Mouse (Mus musculus): ENCODE measurements at regions not wholly inside any gene's neighbourhood (a gene's known extent, or its start where the extent isn't known, plus 50 kb on each side); places are given as distances from the start of the nearest gene placed in this dataset.
A peak's percentile ranks its signal among the peaks of the same experiment; 100 is the strongest.

- no peak for DNase-seq (ENCODE audit: low read depth)
Observed at GRCm38 (mm10) chr8:35877581-35877980, 112.0 kb downstream of the Gm19410 start.

DNA sequence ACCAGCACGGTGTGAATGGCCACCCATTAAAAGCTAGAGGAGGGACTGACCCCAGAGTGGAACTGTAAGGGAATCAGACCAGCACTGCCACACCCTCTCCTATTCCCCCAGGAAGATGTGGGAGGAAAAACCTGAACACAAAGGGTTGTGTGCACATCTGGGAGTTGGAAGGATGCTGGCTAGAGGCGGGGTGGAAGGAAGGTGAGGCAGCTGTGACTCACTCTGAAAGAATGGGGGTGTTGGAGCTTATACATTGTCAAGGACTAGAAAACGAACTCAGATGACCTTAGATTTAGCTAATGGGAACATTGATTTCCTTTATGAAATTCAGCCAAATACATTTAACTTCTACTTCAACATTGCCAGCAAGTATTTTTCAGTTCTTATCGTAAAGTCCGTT is 116.2 kb downstream of the Gm19410 start:
- DNase-seq (ENCODE audit: low read depth) = no peak

DNA sequence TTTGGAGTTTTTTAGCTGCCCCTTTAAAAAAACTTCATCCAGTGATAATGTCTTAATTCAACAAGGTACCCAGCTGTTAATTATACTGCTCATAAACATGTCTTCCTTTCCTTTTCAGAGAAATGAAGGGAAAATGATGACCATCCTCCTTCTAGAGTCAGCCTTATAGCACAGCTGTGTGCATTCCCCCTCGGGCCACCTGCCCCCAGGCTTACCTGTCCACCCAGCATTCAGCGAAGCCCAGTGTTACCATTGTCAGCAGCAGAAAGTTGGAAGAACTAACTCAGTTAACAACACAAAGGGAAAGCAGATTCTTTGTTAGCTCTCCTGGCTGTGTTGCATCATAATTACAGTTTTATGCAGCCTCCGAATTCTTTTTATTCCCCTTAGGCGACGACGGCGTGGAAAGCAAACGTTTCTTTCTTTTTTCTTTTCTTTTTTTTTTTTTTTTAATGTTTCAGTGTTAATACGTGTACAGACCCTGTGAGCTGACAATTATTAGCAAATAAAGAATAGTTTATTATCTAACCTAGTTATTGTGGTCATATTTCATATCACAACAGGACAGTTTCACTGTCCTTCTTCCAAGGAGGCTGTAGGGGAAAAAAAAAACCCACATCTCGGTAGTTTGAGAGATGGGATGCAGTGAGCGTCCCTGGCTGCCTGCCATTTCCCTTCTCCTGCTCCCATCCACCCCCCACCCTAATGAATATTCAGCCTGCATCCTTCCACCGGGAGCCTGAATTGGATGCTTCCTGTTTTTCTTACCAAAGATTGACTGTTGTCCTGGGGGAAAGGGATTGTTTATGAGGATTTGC is 117.3 kb downstream of the Gm19410 start:
- DNase-seq (ENCODE audit: low read depth) = no peak

DNA sequence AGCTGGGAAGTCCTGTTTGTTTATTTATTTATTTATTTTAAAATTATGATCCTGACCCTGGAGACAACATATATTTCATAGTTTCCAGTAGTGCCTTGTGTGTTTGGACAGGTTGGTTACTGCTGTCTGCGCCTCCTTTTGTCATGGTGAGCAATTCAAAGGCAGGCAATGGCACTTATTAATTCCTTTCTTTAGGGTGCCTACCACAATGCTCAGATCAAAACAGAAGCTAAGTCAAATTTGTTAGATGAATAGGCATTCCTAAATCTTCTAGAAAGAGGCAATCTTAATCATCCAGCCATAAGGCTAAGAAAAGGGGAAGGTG is 117.8 kb downstream of the Gm19410 start:
- no peak for DNase-seq (ENCODE audit: low read depth)

DNA sequence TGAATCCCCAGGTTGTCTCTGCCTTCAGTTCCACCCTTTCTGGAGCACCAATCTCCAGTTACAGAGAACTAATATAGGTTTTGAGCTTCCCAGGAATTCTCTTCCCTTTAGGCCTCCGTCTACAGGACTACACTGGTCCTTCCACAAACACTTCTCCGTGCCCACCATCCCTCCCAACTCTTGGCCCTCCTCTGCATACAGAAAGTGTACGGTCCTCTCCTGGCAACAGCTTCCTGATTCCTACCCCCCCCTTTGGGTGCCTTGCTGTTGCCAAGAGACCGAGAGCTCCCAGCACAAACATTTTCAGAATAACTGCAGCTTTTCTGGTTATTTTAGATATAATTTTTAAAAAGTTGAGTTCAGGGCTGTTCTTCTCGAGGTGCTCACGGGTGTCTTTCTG is 119.0 kb downstream of the Gm19410 start:
- no peak for DNase-seq (ENCODE audit: low read depth)

DNA sequence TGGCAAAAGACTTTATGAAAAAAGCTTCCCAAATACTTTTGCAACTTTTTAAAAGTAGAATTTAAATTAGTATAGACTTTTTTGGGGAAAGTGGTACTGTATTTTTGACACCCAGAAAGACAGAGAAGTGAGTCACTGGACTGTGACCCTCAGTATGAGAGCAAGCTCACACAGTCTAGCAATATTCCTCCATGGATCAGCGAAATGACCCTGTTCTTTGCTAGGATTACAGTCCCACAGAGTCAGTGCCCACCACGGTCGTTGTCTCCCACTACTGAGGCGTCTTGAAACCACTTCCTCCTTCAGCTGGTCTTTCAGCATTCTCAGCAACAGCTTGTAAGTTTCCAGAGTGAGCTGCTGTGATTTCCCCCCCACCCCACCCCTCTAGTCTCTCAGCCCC is 124.5 kb downstream of the Gm19410 start:
- no peak for DNase-seq (ENCODE audit: low read depth)

GRCm38 (mm10) chr8:35891769-35892168 is 126.2 kb downstream of the Gm19410 start:
- DNase-seq (ENCODE audit: low read depth) = no peak

GRCm38 (mm10) chr8:35898493-35898892 is 132.9 kb downstream of the Gm19410 start:
- DNase-seq (ENCODE audit: low read depth) = no peak

- DNase-seq (ENCODE audit: low read depth) = no peak
Observed at GRCm38 (mm10) chr8:35901490-35901889, 135.9 kb downstream of the Gm19410 start.

GRCm38 (mm10) chr8:35904711-35905450 is 139.3 kb downstream of the Gm19410 start:
- DNase-seq (ENCODE audit: low read depth) = peak; percentile 42

DNA sequence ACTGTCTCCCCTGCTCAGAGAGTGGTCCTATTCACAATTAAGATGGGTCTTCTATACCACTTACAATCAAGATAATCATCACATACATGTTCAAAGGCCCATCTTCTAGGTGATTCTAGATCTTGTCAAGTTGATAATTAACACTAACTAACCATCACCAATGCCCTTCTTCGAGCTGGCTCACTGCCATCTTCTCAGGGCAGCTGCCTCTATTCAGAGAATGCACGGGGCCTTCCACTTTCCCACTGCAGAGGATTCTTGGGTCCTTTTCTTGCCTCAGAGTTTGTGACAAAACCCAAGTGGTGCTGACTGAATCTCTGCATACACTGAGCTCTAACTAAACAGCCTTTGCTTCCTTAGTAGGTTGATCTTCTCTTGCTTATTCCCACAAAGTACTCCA is 142.4 kb downstream of the Gm19410 start:
- no peak for DNase-seq (ENCODE audit: low read depth)

- no peak for DNase-seq (ENCODE audit: low read depth)
Observed at GRCm38 (mm10) chr8:35912264-35912663, 146.7 kb downstream of the Gm19410 start.

DNA sequence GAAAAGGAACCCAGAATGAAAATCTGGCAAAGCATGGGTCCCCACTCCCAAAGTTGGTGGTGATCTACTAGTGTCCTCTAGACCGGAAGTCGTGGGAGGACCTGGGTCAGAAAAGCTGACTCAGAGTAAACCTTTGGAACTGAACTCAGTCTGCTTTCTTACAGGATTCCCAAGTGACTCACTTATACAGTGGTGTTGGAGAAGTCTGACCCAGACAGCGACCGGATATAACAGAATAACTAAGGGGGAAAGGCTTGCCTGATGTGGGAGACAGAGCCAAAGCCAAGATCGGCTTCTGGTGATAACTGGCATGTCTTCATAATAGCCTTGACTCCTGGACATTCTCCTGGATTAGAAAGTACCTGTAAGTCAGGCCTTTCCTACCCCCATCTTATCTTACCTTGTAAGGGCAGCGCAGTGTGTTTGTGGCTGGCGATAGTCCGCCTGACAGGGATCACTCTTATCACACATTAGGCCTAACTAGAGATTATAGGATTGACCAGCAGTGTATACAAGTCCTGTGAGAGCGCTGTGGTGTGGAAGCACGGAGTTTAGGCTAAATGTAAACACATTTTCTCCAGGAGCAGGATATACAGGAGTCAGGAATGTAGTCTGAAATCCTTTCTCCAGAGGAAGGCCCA is 150.4 kb downstream of the Gm19410 start:
- no peak for DNase-seq (ENCODE audit: low read depth)

- no peak for DNase-seq (ENCODE audit: low read depth)
Observed at GRCm38 (mm10) chr8:35917573-35917972, 152.0 kb downstream of the Gm19410 start.

GRCm38 (mm10) chr8:35919451-35919850 is 153.9 kb downstream of the Gm19410 start:
- no peak for DNase-seq (ENCODE audit: low read depth)

- DNase-seq (ENCODE audit: low read depth) = no peak
Observed at GRCm38 (mm10) chr8:35919859-35920675, 154.5 kb downstream of the Gm19410 start.

DNA sequence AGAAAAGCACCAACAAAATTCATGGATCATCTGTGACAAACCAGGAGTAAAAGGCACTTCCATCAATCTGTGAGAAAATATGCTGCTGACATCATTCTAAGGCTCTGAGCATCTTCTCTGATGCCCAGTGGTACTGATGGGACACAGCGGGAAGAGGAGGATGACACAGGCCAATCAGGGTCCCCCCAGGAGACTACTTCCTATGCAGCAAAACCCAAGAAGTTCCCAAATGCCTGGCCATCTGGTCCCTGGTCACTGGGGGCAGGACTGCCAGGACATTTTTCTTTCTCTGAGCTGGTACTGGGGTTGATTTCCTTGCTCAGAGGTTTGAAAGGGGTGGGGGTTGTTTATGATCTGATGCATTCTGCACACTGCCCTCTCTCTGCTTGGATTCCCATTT is 158.4 kb downstream of the Gm19410 start:
- no peak for DNase-seq (ENCODE audit: low read depth)

DNA sequence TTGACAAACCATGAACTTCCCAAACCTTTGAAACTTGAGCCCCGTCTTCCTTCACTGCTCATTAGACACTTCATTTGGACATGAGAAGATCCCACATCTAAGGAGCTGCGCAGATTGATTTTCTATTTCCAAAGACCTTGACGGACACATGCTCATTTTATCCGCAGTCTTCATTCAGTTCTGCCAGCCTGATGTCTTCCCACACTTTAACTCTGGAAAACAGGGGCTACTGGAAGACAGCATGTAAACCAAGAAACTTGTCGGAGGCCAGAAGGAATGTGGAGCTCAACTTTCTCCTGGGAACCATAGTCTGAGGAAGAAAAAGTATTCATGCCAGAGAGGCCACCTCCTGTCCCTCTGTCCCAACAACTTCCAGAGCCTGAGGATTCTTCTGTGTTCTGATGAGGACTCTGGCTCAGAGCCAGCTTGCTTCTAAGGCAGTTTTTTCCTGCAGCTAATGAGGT is 161.8 kb downstream of the Gm19410 start:
- no peak for DNase-seq (ENCODE audit: low read depth)

- DNase-seq (ENCODE audit: low read depth) = no peak
Observed at GRCm38 (mm10) chr8:35930291-35930690, 164.7 kb downstream of the Gm19410 start.

- DNase-seq (ENCODE audit: low read depth) = no peak
Observed at GRCm38 (mm10) chr8:35933186-35934114, 167.9 kb downstream of the Gm19410 start.

DNA sequence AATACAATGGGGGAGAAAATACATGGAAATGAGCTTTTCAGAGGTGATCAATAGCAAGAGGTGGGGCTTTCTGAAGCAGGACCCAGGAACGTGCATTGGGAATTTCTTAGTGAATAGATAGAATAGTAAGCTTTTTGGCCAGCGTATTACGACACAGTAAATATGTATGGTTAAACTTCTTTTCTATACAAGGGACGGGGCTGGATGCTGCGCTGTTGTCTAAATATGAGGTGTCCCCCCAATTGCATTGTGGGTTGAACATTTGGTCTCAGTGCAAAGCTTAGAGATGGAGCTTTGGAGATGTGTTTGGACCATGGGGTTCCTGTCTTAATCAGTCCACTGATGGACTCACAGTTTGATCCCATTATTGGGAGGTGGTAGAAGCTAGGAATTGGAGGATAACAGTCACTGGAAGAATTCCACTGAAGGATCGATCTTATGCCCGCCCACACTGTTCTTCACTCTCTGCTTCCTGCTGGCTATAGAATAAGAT is 168.6 kb downstream of the Gm19410 start:
- no peak for DNase-seq (ENCODE audit: low read depth)

Measured in gonadal fat pad, adult 2 months (tissue).